Mouse (Mus musculus) CH12.LX (cell line): Measurements from ENCODE around the gene Actr2.
"Not testable (repeated sequence)": the region's sequence is repeated elsewhere in the genome, so short reads cannot be mapped to it uniquely, and the experiment has no call there.

ENCODE experiments used
- CTCF ChIP-seq, 2 experiments: IDR thresholded peaks in 1 of 2; conservative IDR thresholded peaks in 1 of 2; 2 replicates each; pipeline ENCODE4 v1.5.1; 2011 to 2012; ENCODE audit warnings: low read depth in 2 of 2, low read length in 2 of 2, improper control_type of control experiment in 1 of 2, inconsistent platforms in 1 of 2, mild to moderate bottlenecking in 1 of 2, moderate library complexity in 1 of 2
- E2F4 ChIP-seq: IDR thresholded peaks from 2 replicates; pipeline ENCODE4 v1.6.1; 2011; ENCODE audit warnings: low read depth, low read length, improper control_type of control experiment; ENCODE audit not compliant: insufficient replicate concordance
- EP300 ChIP-seq: IDR thresholded peaks from 2 replicates; pipeline ENCODE4 v1.6.1; 2011; ENCODE audit warnings: low read length, improper control_type of control experiment
- HCFC1 ChIP-seq: IDR thresholded peaks from 2 replicates; pipeline ENCODE4 v1.6.1; 2012; ENCODE audit warnings: low read depth, mild to moderate bottlenecking, inconsistent platforms, low read length, improper control_type of control experiment
- MAFK ChIP-seq: IDR thresholded peaks from 2 replicates; pipeline ENCODE4 v1.6.1; 2011; ENCODE audit warnings: low read length, improper control_type of control experiment; ENCODE audit not compliant: insufficient replicate concordance
- MAX ChIP-seq: IDR thresholded peaks from 2 replicates; pipeline ENCODE4 v1.6.1; 2011; ENCODE audit warnings: low read length, improper control_type of control experiment
- MEF2A ChIP-seq: IDR thresholded peaks from 2 replicates; pipeline ENCODE4 v1.6.1; 2014; ENCODE audit warnings: low read depth, mild to moderate bottlenecking, inconsistent platforms, low read length, improper control_type of control experiment, borderline replicate concordance
- MYC ChIP-seq: IDR thresholded peaks from 2 replicates; pipeline ENCODE4 v1.6.1; 2011; ENCODE audit warnings: low read depth, mild to moderate bottlenecking, improper control_type of control experiment, low read length
- NELFE ChIP-seq: IDR thresholded peaks from 2 replicates; pipeline ENCODE4 v1.6.1; 2011; ENCODE audit warnings: low read depth, low read length, improper control_type of control experiment
- POLR2A ChIP-seq: IDR thresholded peaks from 2 replicates; pipeline ENCODE4 v1.6.1; 2011; ENCODE audit warnings: low read depth, mild to moderate bottlenecking, improper control_type of control experiment, low read length
- TCF12 ChIP-seq: IDR thresholded peaks from 2 replicates; pipeline ENCODE4 v1.6.1; 2014; ENCODE audit warnings: low read depth, mild to moderate bottlenecking, inconsistent platforms, low read length, improper control_type of control experiment
- ZC3H11A ChIP-seq: IDR thresholded peaks from 2 replicates; pipeline ENCODE4 v1.6.1; 2012; ENCODE audit warnings: low read depth, mild to moderate bottlenecking, inconsistent platforms, low read length, improper control_type of control experiment
- ZMIZ1 ChIP-seq: IDR thresholded peaks from 2 replicates; pipeline ENCODE4 v1.6.1; 2012; ENCODE audit warnings: low read depth, mild to moderate bottlenecking, inconsistent platforms, low read length, improper control_type of control experiment

- TF ChIP-seq CTCF (conservative IDR thresholded peaks at IDR 0.05 in 1 of 2, IDR thresholded peaks at IDR 0.05 in 1 of 2; ENCODE audit: low read depth in 2 of 2, low read length in 2 of 2); TCF12; MYC; POLR2A; ZMIZ1; E2F4; ZC3H11A; NELFE; HCFC1; EP300; MAX; MAFK; MEF2A: not testable (repeated sequence)
These were observed 49.9 kb downstream of the Actr2 start for GRCm38 (mm10) chr11:20062801-20063200.
